Mouse (Mus musculus) forelimb bud, embryonic 11.5 days (tissue): Measurements from ENCODE around the gene Alk.
A peak's percentile ranks its signal among the peaks of the same experiment; 100 is the strongest.

Source experiments
- DNase-seq: peaks from one replicate; pipeline ENCODE4 v3.0.0-alpha.2; 2012; ENCODE audit warnings: low read depth, low spot score

Gene Alk

GRCm38 (mm10) chr17:72023323-72023722, 581.1 kb downstream of the Alk start:
- DNase-seq, result no peak

- no peak for DNase-seq
Observed at GRCm38 (mm10) chr17:72021733-72022669, 582.4 kb downstream of the Alk start.

GRCm38 (mm10) chr17:72017329-72017728, 587.1 kb downstream of the Alk start:
- no peak for DNase-seq

- no peak for DNase-seq
Observed at GRCm38 (mm10) chr17:72015253-72015652, 589.2 kb downstream of the Alk start.

GRCm38 (mm10) chr17:72012775-72013174, 591.7 kb downstream of the Alk start:
- no peak for DNase-seq

- DNase-seq, result no peak
Observed at GRCm38 (mm10) chr17:72009836-72010235, 594.6 kb downstream of the Alk start.

GRCm38 (mm10) chr17:72008389-72008788, 596.0 kb downstream of the Alk start:
- no peak for DNase-seq

GRCm38 (mm10) chr17:72005365-72005764, 599.1 kb downstream of the Alk start:
- DNase-seq, result no peak

GRCm38 (mm10) chr17:71999527-72000482, 604.6 kb downstream of the Alk start:
- peak; percentile 40 for DNase-seq

GRCm38 (mm10) chr17:71997680-71998079, 606.7 kb downstream of the Alk start:
- no peak for DNase-seq

GRCm38 (mm10) chr17:71995539-71995938, 608.9 kb downstream of the Alk start:
- DNase-seq, result no peak

- no peak for DNase-seq
Observed at GRCm38 (mm10) chr17:71994144-71994543, 610.3 kb downstream of the Alk start.

- no peak for DNase-seq
Observed at GRCm38 (mm10) chr17:71993011-71993410, 611.4 kb downstream of the Alk start.

GRCm38 (mm10) chr17:71991260-71991659, 613.2 kb downstream of the Alk start:
- DNase-seq, result no peak

GRCm38 (mm10) chr17:71990176-71990720, 614.2 kb downstream of the Alk start:
- no peak for DNase-seq

GRCm38 (mm10) chr17:71988736-71989569, 615.5 kb downstream of the Alk start:
- DNase-seq, result no peak

GRCm38 (mm10) chr17:71986998-71987397, 617.4 kb downstream of the Alk start:
- DNase-seq, result no peak

- DNase-seq, result no peak
Observed at GRCm38 (mm10) chr17:71986456-71986855, 618.0 kb downstream of the Alk start.

- DNase-seq, result no peak
Observed at GRCm38 (mm10) chr17:71981177-71981576, 623.2 kb downstream of the Alk start.

GRCm38 (mm10) chr17:71980518-71981145, 623.8 kb downstream of the Alk start:
- DNase-seq, result peak; percentile 46
